Mouse (Mus musculus): ENCODE results near the gene Dmgdh.

DNA sequence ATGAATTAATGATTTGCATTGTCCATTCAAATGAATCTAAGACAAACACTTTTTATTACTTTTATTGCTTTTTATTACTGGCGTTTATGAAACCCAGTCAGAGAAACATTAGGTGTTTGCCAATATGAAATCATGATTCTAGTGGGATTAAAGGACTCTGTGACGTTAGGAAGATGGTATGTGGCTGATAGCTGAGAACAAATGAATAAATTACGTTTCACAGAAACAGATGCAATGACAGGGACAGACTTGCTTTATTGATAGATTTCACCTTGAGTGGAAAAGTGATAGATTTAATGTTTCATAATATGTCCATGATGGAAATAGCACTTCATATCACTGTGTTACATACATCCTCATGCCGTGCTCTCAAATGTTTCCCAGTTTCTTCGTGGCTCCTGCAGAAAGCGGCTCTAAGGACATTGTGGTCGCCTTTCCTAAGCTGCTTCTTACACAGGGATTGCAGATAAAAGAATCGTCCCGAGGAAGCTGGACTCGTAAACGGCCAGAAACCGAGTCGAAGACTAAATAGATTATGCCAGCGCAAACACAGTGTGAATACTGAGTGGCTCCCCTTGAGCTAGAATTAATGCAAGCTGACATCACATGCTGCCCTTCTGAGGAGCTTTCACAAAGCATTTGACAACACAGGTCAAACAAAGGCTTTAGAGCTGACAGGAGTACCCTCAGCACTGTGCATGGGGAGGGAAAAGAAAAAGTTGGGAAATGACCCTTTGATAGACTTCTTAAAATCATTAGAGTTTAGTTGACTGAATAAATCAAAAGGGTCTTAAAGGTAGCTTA, 78.6 kb downstream of the Dmgdh start:
- TF ChIP-seq CTCF (IDR thresholded peaks at IDR 0.05; ENCODE audit: insufficient read depth, low read length) (no peak), POLR2A (IDR thresholded peaks at IDR 0.05; ENCODE audit: borderline replicate concordance, extremely low read depth, low read depth, low read length) (no peak)
